Mouse (Mus musculus) midbrain, postnatal 0 days (tissue): ENCODE measurements around the gene Pxdc1. TPM values are rescaled to one million over a fixed set of nuclear protein-coding genes. Genes with fewer than 3 reads are reported as not detected.

ENCODE experiments used
- ATAC-seq: fragments of 200-750 bp; cut with Nextera tagmentation; 2 replicates; pipeline ENCODE4 v1.8.0; 2017; ENCODE audit warnings: moderate number of reproducible peaks, mild to moderate bottlenecking, moderate TSS enrichment, moderate library complexity; ENCODE audit not compliant: low FRiP score
- DNase-seq: peaks from one replicate; pipeline ENCODE4 v3.0.0-alpha.2; 2015; ENCODE audit warnings: low spot score
- H3K27ac ChIP-seq: fragments of 300-500 bp; sonication (generic); 2 replicates; pipeline ENCODE4 v1.5.1; 2014; ENCODE audit warnings: low read depth, mild to moderate bottlenecking, low read length, mixed read lengths
- H3K27me3 ChIP-seq: fragments of 300-500 bp; sonication (generic); 2 replicates; pipeline ENCODE4 v1.6.1; 2014; ENCODE audit warnings: low read length, control low read depth, mixed read lengths; ENCODE audit not compliant: insufficient read depth
- H3K36me3 ChIP-seq: fragments of 300-500 bp; sonication (generic); 2 replicates; pipeline ENCODE4 v1.6.1; 2014; ENCODE audit warnings: low read length, control low read depth, mixed read lengths; ENCODE audit not compliant: insufficient read depth
- H3K4me1 ChIP-seq: fragments of 300-500 bp; sonication (generic); 2 replicates; pipeline ENCODE4 v1.6.1; 2014; ENCODE audit warnings: mild to moderate bottlenecking, control low read depth, antibody characterized with exemption, low read length, mixed read lengths; ENCODE audit not compliant: insufficient read depth
- H3K4me2 ChIP-seq: fragments of 300-500 bp; sonication (generic); 2 replicates; pipeline ENCODE4 v1.6.1; 2014; ENCODE audit warnings: low read depth, mild to moderate bottlenecking, low read length, mixed read lengths; ENCODE audit not compliant: poor library complexity, severe bottlenecking
- H3K4me3 ChIP-seq: fragments of 300-500 bp; sonication (generic); 2 replicates; pipeline ENCODE4 v1.5.1; 2014; ENCODE audit warnings: low read depth, mild to moderate bottlenecking, low read length, moderate library complexity
- H3K9ac ChIP-seq: fragments of 300-500 bp; sonication (generic); replicated peaks from 2 replicates; pipeline ENCODE4 v1.6.1; 2014; ENCODE audit warnings: mild to moderate bottlenecking, low read length, moderate library complexity, mixed read lengths; ENCODE audit not compliant: poor library complexity, severe bottlenecking
- H3K9me3 ChIP-seq: fragments of 300-500 bp; sonication (generic); 2 replicates; pipeline ENCODE4 v1.6.1; 2016; ENCODE audit warnings: low read length, control low read depth
- CTCF ChIP-seq: IDR thresholded peaks from 2 replicates; pipeline ENCODE4 v1.5.1; 2016; ENCODE audit warnings: antibody characterized with exemption, mild to moderate bottlenecking
- WGBS: fragments of 180-500 bp; shearing (Covaris S2); extraction: QIAGEN DNeasy Blood & Tissue Kit; methylation state at CpG from one replicate; pipeline ENCODE4 v1.1.7; 2014; 5-methylcytosine and 5-hydroxymethylcytosine counted together
- polyA plus RNA-seq: library from polyadenylated mRNA; unstranded; fragments of >200 nt; fragmentation: Nextera tagmentation; extraction: Ambion mirVana; gene quantifications from 2 replicates; pipeline ENCODE4 v1.2.1, GENCODE M21; 2015
- total RNA-seq: library from RNA; depleted of rRNA; stranded (reverse); fragments of >200 nt; gene quantifications from 2 replicates; pipeline ENCODE4 v1.2.3, GENCODE M21; 2014; rRNA removed

The Pxdc1 gene
- total and polyA plus RNA-seq, 2 experiments from 2014 or later: 7.8 to 12.7 TPM

- TF ChIP-seq CTCF: no peak
Observed at GRCm38 (mm10) chr13:34602757-34603156, 50.5 kb downstream of the Pxdc1 start.

GRCm38 (mm10) chr13:34596797-34597196, 56.5 kb downstream of the Pxdc1 start:
- TF ChIP-seq CTCF: no peak
- no peak overlapping the region for H3K4me2 ChIP-seq

More at GRCm38 (mm10) chr13:34602757-34603156, 50.5 kb downstream of the Pxdc1 start:
- DNase-seq: no peak
- H3K36me3 ChIP-seq: no peaks in the 10 kb centered on the region
- H3K27ac ChIP-seq: no peak overlapping the region
- 0 out of 2 replicates have a peak, but pooled peaks cover 3% of the 10 kb centered on the region for H3K4me1 ChIP-seq
- no peak overlapping the region for H3K4me2 ChIP-seq
- 74% methylated on average over 2 of the region's 2 CpGs for WGBS
- H3K9me3 ChIP-seq: no peaks in the 10 kb centered on the region
- ATAC-seq: no peak
- H3K9ac ChIP-seq: no peak overlapping the region
- H3K27me3 ChIP-seq: no peaks in the 10 kb centered on the region
- H3K4me3 ChIP-seq: no peak overlapping the region

More at GRCm38 (mm10) chr13:34596797-34597196, 56.5 kb downstream of the Pxdc1 start:
- Histone ChIP-seq H3K36me3 (no peaks in the 10 kb centered on the region), H3K27ac (no peak overlapping the region), H3K27me3 (no peaks in the 10 kb centered on the region), H3K4me3 (no peak overlapping the region), H3K9me3 (no peaks in the 10 kb centered on the region), H3K4me1 (no peaks in the 10 kb centered on the region), H3K9ac (no peak overlapping the region)
- DNase-seq (no peak), ATAC-seq (no peak)

Other genes with a start within 250 kb of the Pxdc1 start
- 0.66 TPM in 1 of 2 replicates, not detected in the other for gene Fam50b, start 81.4 kb upstream of the Pxdc1 start, total RNA-seq
- not detected in 2 replicates for gene Fam50b, start 81.4 kb upstream of the Pxdc1 start, polyA plus RNA-seq
- gene Prpf4b, start 221.8 kb upstream of the Pxdc1 start, total RNA-seq: 37.5 and 46.5 TPM in 2 replicates
- gene Prpf4b, start 221.8 kb upstream of the Pxdc1 start, polyA plus RNA-seq: 54.7 and 65.2 TPM in 2 replicates